Mouse (Mus musculus) layer of hippocampus, postnatal 36 days (tissue): ENCODE data around the gene Ranbp3l. TPM values are rescaled to one million over a fixed set of nuclear protein-coding genes. Genes with fewer than 3 reads are reported as not detected.

ENCODE experiments used
- DNase-seq, 2 experiments: peaks; one replicate each; pipeline ENCODE4 v3.0.0; 2022
- total RNA-seq, 2 experiments: library from RNA; stranded (reverse); gene quantifications; 2 replicates each; pipeline ENCODE4 v1.2.3; 2021

Ranbp3l gene
- total RNA-seq, 2 experiments from 2014 or later: 6.1 to 9.9 TPM

DNA sequence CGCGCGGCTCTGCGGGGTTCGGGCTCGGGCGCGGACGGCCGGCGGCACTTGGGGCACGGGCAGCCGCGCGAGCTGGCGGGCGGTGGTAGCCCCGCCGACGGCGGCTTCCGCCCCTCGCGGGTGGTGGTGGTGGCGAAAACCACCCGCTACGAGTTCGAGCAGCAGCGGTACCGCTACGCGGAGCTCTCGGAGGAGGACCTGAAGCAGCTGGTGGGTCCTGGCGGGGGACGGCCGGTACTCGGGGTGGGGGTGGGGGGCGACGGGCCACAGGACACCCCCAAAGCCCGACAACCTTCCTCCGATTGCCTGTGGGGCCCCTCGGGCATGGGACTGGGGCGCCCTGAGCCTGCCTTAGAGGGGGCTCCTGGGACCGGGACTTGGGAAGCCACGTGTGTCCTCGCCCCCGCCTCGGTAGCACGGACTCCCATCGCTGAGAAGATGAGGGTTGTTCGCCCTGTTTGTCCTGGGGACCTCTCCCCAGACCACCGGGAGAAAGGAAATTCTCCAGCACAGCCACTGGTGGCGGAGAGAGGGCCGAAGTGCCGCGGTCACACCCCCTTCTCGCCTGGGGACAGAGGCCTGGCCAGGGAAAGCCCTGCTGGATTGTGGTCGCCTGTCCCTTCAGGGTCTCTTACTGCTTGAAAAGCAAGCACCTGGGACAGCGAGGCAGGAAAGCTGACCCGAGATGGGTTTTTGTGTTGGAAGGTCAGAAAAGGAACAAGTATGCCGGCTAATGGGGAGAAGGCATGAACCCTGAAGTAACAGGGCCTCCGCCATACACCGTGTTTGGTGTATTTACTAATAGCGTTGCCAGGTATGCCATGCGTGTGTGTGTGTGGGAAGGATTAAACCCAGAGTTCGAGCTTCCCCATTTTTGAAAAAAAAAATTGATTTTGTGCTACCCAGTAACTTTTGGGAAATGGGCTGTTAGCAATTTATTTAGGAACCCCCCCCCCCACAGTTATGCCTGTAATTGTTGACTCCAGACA is 104.1 kb downstream of the Ranbp3l start:
- peak; percentile 31 to 71 for DNase-seq

DNA sequence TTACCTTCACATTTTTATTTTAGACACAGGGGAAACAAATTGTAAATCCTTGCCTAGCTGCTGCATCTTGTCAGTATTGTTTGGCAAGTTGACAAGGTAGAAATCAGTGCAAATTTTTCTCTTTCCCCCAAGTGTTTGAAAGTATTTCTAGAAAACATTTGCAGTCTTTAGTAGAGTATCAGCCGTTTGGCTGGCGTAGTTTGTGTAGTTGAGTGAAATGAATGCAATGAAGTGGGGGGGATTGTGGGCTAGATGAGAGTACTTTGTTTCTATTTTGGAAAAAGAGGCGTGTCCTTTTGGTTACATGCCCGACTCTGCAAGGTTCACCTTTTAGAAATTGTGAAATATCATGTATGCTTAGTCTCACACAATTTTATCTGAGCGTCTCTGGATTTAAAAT is 104.9 kb downstream of the Ranbp3l start:
- DNase-seq: no peak

DNA sequence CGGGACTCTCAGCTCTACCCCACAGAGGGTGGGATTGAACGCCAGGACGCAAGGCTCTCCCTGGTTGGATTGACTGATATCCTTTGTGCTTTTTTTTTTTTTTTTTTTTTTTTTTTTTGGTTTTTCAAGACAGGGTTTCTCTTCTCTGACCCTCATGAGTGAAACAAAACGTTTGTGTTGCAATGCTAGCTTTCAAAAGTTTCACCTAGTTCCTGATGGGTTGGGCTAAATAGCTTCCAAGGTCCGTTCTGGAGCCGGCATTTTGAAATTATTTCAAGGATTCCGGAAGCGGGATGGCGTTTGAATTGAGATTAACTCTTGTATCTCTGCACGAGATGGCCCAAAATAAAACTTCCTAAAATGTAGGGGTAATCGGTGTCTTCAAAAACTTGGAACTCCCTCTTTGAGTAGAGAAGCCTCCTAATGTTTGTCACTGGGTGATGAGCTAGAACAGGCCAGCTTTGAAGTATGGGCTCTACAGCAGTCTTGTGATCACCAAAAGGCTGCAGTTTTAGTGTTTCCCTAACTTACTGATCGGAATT is 105.4 kb downstream of the Ranbp3l start:
- no peak for DNase-seq

DNA sequence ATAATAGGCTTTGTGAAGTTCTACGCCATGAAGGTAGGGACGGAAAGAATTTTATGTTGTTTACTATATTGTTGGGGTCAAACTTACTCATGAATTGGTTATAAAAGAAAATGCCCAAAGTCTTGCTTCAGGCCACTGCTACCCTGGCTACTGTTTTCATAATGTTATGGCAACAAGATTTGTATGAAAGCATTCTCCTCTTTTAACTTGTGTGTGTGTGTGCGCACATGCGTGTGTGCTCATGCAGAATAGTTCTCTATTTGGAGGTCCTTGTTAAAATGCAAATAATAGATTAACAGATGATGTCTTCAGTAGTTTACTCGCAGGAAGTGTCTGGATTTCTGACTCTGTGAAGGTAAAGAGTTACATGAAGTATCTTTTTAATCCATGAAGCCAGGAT is 105.9 kb downstream of the Ranbp3l start:
- no peak for DNase-seq

DNA sequence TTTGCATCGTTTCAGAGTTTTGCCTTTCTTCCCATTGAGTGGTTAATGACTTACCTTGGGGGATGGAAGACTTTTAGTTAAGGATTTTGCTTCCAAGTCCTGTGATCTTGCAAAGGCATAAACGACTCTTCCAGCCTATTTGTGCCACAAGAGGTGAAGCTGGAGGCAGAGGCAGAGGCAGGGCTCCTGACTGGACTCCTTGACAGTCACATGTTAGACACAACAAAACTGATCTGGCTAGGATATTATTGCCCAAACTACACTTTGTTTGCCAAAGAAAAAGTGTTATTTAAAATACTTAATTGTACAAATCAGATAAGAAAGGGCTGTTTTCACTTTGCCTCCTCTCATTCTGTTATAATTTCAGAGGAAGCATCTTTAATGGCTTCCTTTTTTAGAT is 106.4 kb downstream of the Ranbp3l start:
- no peak for DNase-seq

DNA sequence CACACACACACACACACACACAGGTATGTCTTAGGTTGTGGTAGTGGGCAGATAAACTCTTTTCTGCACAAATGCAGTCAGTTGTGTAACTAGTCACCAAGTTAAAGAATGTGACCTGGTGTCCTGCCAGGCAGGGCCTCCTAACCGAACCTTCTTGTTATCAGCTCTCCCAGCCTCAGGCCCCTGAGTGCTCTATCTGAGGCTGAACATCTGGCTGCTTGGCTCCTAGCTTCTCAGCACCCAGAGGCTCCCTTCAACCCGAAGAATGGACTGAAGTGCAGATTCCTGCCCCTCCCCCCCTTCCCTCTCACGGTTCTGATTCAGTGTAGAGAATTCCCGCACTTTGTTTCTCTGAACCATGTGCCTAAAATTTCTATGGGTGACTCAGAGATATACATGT is 106.9 kb downstream of the Ranbp3l start:
- no peak for DNase-seq

DNA sequence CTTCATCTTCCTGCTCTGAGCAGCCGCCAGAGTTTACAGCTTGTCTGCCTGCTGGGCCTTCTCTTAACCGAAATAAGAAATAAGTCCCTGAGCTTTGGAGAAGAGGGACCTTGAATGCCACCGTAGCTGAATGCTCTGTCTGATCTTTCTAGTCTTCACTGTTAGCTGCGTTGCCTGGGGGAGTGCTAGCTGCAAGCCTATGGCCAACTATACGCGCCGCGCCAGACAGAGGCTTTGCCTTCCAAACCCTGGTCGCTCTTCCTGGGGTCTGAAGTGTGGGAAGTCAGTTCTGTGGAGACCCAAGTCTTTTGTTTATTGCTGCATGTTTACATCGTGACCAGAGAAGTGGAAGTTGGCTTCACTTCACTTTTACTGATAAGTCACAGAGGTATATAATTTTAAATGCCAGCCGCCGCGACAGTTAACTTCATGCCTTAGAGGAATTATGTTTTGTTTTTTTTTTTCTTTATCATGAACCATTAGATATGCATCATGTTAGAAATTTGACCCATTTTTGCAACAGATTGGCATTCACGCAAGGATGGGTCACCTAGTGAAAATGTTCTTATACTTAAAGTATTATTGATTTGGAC is 108.0 kb downstream of the Ranbp3l start:
- DNase-seq: no peak

DNA sequence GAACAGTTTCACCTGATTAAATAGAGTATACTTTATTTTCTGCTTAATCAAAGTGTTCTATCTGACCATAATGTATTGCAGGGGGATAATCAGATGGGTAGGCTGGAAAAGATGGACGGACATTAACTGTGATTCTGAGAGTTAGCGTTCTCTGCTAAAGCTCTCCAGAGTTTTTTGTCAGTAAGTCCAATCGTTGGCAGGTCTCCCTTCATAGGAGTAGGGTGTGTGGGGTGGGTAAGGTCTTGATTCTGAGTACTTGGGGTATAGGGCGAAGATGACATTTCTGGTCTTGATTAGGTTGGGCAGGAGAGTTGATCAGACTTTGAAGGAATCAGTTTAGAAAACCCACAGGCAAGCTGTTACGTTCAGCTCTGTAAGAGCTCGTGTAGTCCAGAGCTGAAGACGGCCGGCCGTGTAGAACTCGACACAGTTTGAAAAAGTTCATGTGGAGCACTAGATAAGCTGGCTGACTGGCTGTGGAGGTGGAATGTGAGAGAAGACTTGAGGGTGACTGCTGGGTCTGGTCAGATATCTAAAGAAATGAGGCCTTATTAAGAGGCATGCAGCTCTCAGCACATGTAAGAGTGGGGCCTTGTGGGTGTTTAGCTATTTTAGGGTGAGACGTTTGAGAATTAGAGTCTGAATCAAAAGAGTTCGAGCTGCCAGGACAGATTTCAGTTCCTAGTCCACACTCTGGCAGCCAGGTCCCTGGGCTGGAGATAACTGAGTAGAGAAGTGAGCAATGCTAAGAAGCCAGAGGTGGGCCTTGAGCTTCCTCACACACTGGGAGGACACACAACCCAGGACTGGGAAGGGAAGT is 110.9 kb downstream of the Ranbp3l start:
- DNase-seq: no peak

DNA sequence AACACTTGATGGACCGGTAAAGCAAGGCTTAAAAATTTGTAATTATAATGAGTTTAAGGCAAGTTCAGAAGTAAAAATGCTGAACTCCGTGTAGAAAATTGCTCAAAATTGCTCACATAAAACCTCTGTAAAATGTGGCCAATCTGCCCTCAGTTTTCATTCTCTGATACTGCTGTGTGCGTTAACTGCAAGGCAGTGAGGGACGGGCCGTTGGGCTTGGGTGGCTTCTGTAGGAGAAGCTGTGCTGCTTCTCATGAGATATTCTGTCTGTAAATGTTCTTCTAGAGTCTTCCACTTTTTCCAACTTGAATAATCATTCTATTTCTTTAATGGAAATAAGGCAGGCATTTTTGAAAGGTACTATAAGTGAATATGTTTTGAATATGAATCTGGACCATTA is 111.9 kb downstream of the Ranbp3l start:
- DNase-seq: no peak

DNA sequence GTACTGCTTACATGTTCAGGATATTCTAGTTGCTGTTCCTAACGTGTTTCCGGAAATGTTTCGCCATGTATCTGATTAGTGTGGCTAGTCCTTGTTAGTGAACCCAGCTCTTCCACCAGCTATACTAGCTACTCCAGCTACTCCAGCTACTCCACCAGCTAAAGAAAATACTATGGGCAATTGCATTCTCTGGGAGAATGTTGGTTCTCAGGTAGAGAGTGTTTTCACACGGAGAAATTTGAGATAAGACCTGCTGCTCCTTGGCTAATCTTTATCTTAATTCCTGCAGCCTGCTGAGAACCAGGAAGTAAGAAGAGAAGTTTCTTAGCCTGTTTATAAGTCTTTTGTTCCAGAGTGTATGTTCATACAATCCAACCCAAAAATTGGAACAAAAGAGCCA is 112.5 kb downstream of the Ranbp3l start:
- DNase-seq: no peak

DNA sequence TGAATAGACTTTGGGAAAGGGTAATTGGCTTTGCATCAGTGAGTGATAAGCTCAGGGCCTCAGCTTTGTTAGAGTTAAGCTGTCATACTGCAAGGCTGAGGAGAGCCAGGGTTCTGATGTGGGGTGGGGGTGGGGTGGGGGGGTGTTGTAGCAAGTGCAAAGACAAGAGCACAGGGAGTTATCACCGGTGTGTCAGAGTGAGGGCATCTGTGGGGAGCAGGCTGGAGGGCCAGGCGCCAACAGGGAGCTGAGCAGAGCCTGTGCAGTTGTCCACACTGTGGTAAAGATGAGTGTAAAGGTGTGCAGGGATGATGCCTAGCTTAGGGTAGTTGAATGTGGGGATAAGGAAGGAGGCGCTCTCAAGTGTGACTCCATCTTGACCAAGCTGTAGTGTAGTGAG is 113.5 kb downstream of the Ranbp3l start:
- no peak for DNase-seq

DNA sequence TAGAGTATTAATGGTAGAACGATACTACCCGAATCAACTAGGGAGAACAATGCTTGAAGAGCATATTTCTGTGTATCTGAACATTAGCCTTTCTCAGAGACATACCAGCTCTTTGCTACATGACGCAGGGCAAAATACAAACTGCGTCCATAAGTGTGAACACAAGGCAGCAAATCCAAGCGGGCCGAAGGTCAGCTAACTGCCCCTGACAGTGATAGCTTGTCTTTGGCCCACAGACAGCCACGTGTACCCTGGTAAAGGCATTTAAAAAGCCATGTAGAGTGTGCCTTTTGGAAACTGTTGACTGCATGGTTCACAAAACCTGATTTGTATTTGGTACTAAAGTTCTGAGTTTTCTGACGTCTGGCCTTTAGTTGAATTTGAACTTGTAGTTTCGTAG is 115.0 kb downstream of the Ranbp3l start:
- DNase-seq: no peak

DNA sequence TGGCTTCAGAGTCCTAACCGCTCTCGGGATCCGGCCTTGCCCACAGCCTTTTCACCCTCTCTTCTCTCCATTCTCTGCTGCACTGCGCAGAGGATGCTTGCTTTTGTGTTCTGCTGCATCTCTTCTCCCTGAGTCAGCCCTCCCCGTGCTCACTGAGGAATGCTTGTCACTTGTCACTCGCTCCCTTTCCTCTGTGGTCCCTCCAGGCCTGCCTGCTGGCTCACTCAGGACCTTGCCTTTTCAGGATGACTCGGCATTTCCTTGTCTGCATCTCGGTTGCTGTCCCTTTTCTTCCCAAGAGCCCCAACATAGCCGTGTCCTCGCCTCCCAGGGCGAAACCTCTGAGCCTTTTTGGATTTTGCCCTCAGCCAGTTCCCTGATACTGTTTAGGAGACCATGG is 119.1 kb downstream of the Ranbp3l start:
- DNase-seq: no peak

DNA sequence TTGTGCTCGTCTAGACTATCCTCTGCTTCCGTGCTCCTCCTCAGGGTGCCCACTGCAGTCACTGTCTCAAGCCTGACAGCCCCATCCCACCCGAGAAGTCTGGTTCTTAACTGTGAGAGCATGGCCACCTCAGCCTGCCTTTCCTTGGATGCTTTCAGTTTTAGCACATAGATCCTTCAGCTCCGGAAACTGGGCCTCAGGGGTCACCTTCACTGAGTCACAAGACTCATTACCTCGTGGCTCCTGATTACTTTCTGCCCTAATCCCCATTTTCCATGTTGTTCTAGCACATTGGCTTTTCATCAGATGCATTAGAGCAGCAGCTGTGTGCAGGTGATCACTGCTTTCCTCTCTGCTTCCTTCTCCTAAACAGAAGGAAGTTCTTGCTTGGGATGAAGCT is 119.7 kb downstream of the Ranbp3l start:
- DNase-seq: no peak

DNA sequence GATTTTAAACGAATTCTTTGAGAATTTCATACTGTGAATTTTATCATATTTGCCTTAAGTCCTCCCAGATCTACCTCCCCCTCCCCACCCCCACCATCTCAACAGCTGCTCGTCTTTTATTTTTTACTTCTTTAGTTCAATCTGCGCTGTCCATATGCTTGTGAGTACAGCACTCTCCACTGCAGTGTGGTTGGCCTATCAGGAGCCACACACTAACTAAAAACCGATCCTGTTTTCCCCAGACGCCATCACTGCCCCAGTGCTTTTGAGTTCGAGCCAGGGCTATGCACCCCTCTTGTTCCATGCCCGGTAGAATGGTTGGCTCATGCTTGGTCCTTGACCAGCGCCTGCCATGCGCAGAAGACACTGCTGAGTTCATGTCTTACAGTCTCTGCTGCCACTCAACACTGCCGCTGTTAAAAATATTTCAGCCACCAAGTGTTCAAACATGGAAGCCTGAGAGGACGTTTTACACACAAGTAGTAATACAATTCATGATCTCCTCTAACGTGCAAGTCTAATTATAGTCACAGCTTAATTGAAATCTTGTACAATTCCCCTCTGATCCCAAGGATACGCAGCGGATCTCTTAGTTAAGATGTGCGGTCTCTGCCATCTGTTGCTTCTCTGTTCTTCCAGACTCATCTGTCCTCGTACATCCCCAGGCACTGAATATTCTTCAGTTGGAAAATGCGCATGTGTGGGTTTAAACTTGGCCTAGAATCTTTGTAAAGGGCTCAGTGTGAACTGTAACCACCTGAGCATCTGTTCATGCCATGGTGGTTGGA is 120.3 kb downstream of the Ranbp3l start:
- DNase-seq: no peak

DNA sequence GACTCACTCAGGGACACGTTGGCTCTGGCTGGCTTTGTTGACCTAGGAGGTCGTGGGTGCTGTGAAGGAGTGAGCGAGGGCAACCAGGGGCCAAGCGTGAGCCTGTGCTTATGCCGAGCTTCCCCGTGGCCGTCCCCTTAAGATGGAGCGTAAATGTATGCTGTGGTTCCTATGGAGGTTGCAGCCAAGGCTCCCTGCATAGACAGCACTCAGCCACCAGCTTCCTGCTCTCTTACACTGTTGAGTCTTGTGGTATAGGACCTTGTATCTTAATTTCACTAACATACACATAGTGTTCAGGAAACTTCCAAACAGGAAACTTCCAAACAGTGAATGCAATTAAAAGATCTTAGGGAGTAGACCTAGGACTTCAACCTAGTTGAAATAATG is 120.9 kb downstream of the Ranbp3l start:
- DNase-seq: no peak

DNA sequence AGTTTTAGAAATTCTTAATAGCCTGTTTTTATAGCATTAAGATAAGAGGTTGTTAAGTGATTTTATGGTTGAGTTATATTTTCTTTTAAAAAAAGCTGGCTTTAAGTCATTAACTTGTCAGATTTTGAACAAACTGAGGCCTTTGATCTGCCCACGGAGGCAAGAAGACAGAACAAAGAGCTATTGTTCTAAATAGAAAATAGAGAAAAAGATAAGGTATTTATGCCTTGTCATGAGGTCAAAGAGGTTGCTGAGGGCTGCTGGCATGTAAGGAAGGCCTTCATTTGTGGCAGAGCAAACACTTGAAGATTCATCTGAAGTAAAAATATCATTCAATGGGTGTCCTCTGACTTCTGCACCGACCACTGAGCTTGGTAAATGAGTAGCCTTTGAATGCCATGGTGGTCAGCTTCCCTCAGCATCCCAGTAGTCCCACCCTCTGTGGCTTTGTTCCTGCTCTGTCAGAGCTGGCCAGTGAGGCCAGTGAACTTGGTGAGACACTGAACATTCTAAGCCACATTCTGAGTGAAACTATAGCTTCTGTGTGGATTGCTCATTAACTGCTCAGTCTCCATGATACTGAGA is 121.5 kb downstream of the Ranbp3l start:
- DNase-seq: no peak

DNA sequence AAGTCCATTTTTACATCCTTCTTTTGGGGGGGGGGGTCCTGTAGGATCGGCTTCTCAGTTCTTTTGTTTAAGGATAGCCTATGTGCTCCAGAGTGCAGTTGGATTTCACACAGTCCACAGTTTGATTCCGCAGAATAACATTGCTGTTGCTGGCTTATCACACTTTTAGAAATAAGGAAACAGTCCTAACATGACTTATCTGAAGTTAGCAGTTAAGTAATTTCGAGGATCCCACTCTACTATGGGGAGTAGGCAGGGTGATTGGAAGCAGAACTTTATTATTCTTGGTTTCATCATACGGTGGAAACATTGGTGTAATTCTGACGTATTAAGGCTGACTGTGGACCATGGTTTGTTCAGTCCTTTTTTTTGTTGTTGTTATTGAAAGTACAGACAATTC is 122.9 kb downstream of the Ranbp3l start:
- no peak for DNase-seq

DNA sequence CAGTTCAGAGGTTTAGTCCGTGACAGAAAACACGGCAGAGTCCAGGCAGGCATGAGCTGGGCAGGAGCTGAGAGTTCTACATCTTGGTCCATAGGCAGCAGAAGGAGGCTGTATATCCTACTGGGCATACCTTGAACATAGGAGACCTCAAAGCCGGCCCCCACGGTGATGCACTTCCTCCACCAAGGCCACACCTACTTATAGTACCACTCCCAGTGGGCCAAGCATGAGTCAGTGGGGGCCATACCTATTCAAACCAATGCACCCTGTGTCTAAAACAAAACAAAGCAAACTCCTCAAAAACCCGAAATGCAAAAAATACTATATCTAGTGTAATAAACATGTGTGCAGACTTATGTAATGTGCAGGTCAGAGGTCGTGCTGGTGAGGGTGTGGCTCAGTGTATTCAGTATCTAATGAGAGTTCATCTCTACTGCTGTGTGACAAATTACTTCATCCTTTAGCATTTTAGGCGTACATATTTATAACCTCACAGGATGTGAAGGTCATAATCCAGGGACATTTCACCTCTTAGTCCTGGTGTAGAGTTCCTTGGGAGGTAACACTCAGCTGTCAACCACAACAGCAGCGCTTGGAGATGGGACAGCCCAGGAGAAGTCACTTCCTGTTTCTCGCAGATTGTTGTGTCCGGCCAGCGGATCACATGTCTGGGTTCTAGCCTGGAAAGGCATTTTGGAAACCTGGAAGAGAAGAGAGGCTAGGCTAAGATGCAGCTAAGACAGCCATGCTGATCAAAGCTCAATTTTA is 126.0 kb downstream of the Ranbp3l start:
- DNase-seq: no peak

DNA sequence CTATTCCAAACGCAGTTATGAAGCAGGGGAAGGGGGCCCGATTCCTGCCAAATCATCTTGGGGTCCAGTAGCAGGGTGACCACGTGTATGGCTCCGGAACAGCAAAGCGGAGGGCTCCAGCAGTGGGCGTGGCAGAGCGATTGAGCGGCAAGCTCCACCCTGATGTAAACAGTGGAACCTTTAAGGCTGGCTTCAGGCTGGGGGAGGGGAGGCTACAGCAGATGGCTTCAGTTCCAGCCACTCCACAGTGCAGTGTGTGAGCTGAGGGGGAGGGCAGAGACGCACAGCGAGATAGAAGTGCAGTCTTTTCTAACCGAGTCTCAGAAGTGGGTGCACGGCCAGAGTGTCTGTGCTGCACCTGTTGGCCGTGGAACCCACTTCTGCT is 126.6 kb downstream of the Ranbp3l start:
- peak; percentile 50 to 56 for DNase-seq

DNA sequence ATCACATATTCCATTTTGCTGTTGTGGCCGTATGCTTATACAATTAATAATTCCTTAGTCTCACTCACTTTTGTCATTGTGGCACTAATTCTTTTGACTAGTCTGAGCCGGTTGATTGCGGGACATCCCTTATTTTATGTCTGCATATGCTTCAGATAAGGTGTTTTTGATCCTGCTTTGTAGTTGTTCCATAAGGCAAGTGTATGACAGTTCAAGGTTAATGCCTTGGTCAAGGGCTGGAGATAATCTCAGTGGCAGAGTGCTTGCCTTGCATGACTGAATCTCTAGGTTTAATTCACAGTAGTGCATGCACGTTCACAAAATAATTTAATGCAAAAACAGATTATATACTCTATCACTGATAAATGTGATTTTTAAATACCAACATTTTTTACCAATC is 129.1 kb downstream of the Ranbp3l start:
- DNase-seq: no peak
